Mouse (Mus musculus): Measurements from ENCODE around the gene Cga.

GRCm38 (mm10) chr4:34922177-34922870 lies 28.7 kb downstream of the Cga start:
- TF ChIP-seq POLR2AphosphoS2 (IDR thresholded peaks at IDR 0.05; ENCODE audit: low read depth, low read length) (no peak), CTCF (conservative IDR thresholded peaks at IDR 0.05 in 1 of 2, IDR thresholded peaks at IDR 0.05 in 1 of 2; ENCODE audit: low read depth in 2 of 2, low read length in 2 of 2) (peak; percentile 71 to 90; a peak in 3 of 4 replicates), ZC3H11A (IDR thresholded peaks at IDR 0.05; ENCODE audit: low read depth, low read length) (peak; percentile 63), ZNF384 (IDR thresholded peaks at IDR 0.05; ENCODE audit: low read depth, low read length) (no peak), MAFK (IDR thresholded peaks at IDR 0.05; ENCODE audit: insufficient replicate concordance, low read length) (no peak), TCF12 (IDR thresholded peaks at IDR 0.05; ENCODE audit: low read depth, low read length) (no peak), MXI1 (IDR thresholded peaks at IDR 0.05; ENCODE audit: low read depth, low read length) (no peak), POLR2A (IDR thresholded peaks at IDR 0.05; ENCODE audit: low read depth, low read length) (no peak), NELFE (IDR thresholded peaks at IDR 0.05; ENCODE audit: low read depth, low read length) (no peak; the same call in 1 of the 2 replicates), MYC (IDR thresholded peaks at IDR 0.05; ENCODE audit: low read depth, low read length) (peak; percentile 23; the same call in 1 of the 2 replicates), USF1 (IDR thresholded peaks at IDR 0.05; ENCODE audit: low read depth, low read length) (no peak), E2F4 (IDR thresholded peaks at IDR 0.05; ENCODE audit: insufficient replicate concordance, low read depth, low read length) (no peak), EP300 (IDR thresholded peaks at IDR 0.05; ENCODE audit: low read length) (no peak)
